Mouse (Mus musculus) lung, postnatal 0 days (tissue): ENCODE data around the gene Uba3.

ENCODE experiments used
- CTCF ChIP-seq: IDR thresholded peaks from 2 replicates; pipeline ENCODE4 v1.5.1; 2016; ENCODE audit warnings: antibody characterized with exemption, mild to moderate bottlenecking
- EP300 ChIP-seq: IDR thresholded peaks from 2 replicates; pipeline ENCODE4 v1.6.1; 2016; ENCODE audit warnings: antibody characterized with exemption, mild to moderate bottlenecking, control low read depth

DNA sequence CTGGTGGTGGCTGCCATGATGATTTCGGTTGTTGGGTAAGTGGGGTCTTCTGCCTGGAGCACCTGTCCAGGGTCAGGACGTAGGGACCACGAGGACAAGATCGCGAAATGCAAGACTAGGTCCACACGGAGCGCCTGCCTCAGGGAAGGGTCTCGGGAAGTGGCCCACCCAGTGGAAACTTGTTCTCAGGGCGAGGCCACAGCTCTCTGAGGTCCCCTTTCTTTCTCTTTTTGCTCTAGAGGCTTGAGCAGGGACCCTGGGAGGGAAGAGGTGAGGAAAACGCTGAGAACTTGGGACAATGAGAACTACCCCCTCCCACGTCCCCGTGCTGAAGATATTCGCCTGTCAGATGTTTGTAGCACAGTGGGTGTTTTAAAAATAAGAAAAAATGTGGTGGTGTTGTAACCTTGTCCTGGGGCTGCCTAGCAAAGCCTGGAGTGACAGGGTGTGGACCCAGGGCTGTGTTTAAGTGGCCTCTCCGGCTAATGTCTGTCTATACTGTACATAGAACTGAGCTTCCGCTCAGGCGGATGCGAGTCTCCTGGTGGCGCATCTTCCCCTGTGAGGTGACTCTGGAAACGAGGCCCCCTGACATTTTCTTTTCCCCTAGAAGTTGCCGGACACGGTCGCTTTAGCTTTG lies 5.6 kb upstream of the Uba3 start:
- no peak for TF ChIP-seq CTCF
- TF ChIP-seq EP300: no peak
